Mouse (Mus musculus) T-cell, adult 2 months (primary cell): ENCODE measurements around the gene Gnao1.
A peak's percentile ranks its signal among the peaks of the same experiment; 100 is the strongest.

ENCODE experiments used
- DNase-seq: peaks from one replicate; pipeline ENCODE4 v3.0.0; 2022; ENCODE audit warnings: low spot score

The Gnao1 gene

DNA sequence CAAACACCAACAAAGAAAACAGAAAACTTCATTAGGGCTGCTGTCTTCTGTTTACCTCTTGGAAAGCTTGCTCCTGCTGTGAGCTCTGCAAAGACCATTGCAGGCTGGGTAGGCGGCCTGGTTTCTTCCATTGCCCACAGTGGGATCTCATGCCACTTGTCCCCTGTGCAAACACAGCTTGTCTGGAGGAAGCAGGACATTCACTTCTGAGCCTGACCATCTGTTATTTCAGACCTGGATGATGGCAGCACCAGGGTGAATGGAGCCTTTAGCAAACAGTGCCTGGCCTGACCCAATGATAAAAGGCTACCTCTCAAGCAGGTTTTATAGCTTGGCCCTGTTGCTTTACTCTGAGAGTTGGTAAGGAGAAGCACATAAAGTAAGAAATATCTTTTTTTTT, 35.4 kb downstream of the Gnao1 start:
- no peak for DNase-seq

DNA sequence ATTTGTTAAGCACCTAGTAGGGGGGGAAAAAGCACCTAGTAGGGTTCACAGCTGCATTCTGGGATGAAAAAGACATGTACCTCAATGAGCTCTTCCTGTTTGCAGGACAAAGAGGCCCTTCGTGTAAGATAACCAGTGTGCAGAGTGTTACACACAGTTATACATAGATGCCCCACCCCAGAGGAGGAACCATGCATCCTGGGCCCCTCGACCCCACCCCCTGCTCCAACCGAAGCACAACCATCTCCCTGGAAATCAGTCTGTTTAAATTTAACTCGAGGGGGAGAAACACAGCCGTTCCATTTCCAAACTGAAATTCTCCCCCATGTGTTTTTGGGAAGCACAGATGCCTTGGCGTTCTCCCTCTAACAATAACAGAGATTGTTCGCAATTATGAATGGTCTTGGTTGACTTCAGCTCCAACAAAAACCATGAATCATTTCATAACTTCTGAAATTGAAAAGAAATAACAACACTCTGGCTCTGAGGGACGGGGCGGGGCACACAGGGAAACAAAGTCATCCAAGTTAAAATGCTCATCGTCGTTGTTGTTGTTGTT, 42.4 kb downstream of the Gnao1 start:
- DNase-seq: no peak

DNA sequence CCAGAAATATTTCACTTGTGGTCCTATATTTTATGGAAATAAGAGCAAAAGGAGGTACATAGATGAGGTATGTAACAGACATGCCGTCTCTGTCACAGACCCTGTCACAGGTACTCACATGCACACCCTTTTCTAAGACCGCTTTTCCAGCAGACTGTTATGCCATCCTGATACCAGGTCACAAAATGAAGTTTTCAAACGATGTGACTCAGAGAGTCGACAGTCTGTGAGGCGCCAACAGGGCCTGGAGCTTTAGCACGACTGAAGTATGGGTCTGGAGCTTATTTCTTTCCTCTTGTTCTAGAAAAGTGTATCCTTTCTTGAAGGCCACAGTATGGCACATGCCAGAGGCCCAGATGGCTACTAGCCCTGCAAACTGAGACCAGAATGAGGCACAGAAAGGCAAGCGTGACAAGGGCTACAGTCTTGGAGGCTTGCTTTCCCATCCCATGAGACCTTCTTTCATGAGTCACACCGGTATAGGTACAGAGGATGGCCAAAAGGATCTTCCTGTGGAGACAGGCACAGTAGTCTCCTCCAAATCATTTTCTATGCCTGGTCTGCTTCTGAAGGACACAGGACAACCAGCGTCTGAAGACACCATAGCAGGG, 43.2 kb downstream of the Gnao1 start:
- no peak for DNase-seq

DNA sequence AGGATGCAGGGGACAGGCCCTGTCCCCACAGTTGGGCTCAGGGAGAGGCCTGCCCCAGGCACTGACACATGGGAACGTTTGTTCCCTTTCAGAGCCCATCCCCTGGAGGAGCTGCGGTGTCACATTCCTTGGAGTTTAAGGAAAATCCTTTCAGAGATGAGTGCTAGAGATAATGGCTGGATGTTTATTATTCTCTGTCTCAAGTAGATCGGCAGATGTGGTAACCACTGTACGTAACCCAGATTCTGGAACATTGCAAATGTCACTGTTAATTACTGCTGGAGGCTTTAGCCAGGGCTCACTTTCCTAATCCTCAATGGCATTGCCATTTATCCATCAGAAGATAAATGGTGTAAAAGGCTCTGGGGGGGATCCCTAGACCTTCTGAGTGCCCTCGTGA, 44.9 kb downstream of the Gnao1 start:
- DNase-seq: no peak

DNA sequence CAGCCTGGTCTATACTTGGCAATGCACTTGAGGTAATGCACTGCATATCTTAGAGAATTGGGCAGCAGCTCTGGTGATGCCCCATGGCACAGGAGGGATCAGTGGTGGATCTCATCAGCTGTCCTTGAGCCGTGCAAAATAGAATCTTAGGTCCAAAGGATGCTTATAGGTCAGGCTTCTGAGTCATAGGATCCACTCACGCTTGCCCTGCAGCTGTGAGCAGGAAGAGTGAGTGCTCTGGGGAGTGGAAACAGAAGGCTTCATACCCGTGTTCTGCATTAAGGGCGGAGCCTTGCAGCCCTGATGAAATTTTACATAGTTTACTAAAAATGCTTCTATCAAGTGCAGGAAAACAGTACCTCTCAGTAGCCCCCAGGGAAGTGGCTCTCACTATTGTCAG, 45.5 kb downstream of the Gnao1 start:
- DNase-seq: no peak

DNA sequence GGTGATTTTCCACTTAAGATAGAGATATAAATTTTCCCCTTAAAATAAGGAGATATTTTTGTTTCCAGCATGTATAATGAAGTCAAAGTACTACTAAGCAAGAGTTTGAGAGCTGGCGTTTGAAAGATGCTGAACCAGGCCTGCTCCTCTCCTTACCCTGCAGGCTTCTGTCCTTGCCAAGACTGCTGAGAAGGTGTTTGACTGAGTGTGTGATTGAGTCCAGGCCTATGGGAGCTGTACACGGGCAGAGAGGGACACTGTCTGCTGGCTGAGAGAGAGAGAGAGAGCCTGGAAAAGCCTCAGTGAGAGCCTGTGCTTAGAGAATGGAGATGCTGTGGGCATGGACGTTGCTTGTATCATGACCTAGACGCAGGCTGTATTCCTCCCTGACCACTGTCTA, 47.4 kb downstream of the Gnao1 start:
- no peak for DNase-seq

DNA sequence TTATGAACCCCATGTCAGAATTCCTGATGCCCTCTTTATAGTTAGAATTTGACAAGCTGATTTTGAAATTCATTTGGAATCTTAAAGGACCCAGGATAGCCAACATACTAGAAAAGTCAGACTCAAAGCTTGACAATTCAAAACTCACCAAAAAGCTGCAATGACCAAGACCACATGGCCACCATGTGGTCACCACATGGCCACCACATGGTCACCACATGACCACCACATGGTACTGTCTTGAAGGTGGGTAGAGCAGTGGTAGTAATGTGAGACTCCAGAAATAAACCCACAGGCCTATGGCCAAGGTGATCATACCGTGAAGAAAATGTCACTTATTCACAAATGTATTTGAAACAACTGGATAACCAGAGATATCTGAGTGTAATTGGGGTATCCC, 48.5 kb downstream of the Gnao1 start:
- no peak for DNase-seq

DNA sequence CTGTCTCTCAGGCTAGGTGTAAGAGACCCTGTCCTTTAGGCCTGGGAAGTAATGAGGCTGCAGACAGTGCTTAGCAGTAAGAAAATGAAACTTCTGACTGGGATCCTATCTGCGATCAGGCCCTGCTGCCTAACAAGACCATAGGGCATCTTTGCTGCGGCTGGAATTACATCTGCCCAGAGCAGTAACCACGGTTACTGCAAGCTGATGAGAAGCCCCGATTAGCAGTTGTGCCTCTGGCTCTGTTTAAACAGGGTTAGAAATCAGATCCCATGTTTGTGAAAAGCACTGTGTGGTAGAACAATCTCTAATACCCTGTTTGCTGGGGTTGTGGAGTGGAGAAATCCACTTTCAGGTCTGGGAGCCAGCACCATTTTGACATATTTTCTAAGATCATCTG, 50.3 kb downstream of the Gnao1 start:
- no peak for DNase-seq

DNA sequence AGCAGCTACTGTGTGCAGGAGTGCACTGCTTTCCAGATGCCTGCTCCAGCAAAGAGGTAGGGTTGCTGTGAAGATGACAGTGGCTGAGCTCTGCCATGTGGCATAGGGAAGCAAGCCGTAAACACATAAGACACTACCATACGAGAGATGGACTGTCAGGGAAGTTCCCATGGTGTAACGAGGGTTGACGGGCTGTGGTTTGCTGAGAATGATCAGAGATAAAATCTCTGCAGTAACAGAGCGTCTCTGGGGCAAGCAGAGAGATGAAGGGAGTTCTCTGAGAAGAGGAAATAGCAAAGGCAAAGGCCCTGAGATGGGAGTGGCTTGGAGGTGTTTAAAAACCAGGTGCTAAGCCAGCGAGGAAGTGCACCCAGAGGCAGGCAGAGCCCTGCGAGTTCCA, 54.3 kb downstream of the Gnao1 start:
- DNase-seq: peak; percentile 71

DNA sequence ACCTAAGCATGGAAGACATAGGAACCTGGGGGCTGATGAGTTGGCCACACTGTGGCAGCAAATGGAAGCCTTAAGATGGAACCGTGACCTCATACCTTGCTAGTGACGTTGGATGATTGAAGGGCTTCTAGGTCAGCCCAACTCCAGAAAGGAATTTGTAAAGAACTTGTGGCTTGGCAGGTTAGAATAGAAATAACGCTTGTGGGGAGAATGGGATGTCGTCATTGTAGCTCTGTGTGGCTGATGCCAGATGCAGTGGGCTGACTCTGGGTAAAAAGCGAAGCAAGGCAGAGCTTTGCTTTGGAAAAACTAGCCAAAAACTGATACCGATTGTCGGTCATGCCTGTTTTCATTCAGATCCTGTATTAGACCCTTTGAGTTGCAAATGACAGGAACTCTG, 56.5 kb downstream of the Gnao1 start:
- DNase-seq: no peak

DNA sequence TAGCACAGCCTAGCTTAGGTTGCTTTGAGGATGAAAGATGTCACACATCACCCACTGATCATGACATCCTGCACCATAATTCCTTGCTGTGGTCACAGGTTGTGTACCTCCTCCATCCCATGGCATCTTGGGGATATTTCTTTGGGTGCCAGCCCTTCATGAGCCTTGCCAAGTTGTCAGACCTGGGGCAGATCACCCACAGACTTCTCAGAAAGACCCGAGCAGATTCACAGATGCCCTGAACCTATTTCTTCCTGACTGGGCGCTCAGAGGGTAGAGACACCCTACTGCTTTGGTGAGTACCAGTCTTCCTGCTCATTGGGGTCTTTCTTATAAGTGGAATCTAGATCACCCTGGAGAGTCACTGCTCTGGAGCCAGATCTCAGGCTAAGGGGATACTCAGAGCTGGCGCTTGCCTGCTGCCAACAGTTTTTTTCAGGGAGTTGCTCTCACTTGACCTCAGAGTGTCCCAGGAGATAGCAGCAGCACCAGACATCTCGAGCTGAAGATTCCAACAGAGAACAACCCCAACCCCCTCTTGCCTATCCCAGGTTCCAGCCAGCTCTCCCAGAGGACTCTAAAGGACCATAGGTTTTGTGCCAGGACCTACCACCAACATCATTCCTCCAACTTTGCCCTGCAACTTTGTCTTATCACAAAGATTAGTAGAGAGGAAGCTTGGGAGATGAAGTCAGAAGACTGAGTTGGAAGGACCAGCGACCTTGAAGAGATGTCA, 58.9 kb downstream of the Gnao1 start:
- DNase-seq: no peak

DNA sequence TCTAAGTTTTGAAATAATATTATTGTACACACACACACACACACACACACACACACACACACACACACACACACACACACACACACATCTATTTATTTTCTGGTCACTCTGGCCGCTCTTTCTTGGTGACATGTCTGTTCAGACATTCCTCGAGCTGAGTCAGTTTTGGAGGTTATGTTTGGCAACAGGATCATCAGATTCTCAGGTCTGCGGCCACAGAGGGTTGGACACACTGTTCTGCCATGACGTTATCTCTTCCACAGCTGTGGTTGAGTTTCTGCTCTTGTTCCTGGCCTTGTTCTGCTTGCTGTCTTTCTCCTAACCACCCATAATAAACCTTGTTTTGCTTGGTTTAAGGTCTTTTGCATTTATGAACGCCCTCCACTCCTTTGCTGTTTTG, 61.5 kb downstream of the Gnao1 start:
- no peak for DNase-seq

DNA sequence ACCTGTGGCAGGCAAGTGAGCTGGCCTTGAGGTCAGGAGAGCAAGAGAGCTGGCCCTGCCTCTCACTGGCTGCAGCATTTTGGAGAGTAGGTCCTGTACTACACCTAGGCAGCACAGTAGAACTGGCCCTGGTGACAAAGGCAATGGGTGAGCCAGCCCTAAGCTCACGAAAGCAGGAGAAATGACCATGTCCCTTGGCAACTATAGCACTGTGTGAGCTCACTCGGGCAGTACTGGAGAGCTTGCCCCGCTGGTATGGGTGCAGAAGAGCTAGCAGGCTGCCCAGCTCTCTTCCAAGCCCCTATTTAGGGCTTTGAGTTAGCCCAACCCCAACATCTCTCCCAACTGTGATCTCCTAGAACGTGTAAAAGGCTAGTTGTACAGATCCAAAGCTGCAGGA, 68.6 kb downstream of the Gnao1 start:
- DNase-seq: no peak

DNA sequence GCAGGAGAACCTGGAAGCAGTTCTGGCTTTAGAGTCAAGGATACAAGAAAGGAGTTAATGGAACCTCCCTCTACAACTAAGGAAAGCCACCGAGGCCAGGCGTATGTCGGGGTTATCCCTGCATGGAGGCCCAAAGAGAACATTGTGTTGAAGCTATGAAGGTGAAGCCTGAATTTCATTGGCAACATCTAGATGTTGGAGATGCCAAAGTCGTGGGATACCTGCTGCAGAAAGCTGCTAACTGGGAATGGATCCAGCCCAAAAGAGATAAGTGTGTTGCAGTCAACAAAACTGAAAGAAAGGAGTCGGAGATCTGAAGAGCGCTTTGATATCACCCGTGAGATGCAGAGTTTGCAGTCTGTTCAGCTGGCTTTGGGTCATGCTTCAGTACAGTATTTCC, 70.2 kb downstream of the Gnao1 start:
- DNase-seq: no peak

DNA sequence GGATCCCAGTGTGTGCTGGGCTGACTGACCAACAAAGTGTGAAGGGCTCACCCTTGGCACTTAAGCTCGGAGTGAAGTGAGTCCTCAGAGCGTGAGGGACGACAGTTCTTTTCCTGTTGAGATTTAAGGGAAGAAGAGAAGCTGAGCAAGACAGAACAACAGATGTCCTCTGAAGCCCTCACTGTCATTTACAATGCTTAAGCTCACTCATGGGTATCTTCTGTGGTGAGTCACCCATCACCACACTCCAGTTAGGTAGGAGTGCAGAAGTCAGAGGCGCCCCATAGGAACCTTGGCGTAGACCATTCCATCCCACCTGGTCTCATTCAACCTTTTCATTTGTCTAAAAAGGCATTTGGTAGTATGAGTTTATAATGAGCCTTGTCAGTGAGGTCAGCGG, 71.6 kb downstream of the Gnao1 start:
- no peak for DNase-seq

DNA sequence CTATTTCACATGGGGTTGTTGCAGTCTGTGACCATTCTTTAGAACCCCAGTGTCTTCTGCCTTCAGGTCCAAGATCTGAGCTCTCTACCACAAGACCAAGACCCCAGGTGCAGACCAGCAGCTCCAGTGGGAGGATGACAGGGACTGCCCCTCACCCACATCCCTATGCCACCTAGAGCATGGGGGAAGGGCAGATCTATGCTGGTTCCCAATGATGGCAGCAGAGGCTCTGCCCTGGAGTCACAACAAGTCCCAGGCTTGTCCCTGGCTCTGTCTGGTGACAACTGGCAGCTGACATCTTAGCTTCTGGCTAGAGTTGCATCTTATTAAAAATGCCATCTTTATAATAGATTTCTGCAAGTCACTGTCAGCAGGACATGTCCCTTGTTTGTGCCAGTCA, 73.5 kb downstream of the Gnao1 start:
- DNase-seq: no peak

DNA sequence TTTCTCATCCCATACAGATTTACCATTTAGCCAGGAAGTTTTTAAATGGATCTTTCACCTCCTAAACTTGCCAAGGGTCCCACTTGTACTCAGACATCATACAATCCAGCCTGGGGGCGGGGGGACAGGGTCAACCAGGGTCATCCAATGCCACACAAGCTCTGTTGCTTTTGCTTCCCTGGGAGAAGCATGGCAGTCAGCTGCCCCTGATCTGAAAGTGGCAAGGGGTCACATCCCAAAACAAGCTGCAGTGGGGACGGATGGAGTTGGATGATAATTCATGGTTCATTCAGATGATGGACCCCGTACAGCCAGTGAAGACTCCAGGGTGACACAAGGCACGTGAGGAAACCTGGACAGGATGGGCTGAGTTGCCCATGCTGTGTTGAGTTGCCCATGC, 74.0 kb downstream of the Gnao1 start:
- no peak for DNase-seq

DNA sequence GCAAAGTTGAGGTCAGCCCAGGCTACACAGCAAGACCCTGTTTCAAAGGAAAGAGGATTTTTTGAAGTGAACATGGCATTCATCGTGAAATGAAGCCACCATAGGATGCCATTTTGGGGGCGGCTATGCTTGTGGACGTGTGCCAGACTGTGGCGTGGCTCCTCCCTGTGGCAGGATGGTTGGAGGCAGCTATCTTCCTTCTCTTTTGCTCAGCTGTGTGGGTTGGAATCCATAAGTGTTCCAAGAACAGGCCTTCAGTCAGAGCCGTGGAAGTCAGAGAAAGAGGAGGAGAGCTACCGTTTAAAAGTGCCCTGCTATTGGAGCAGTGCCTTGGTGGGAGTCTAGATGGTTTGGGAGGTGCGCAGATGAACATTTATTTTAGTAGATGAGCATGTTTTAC, 74.5 kb downstream of the Gnao1 start:
- DNase-seq: no peak

DNA sequence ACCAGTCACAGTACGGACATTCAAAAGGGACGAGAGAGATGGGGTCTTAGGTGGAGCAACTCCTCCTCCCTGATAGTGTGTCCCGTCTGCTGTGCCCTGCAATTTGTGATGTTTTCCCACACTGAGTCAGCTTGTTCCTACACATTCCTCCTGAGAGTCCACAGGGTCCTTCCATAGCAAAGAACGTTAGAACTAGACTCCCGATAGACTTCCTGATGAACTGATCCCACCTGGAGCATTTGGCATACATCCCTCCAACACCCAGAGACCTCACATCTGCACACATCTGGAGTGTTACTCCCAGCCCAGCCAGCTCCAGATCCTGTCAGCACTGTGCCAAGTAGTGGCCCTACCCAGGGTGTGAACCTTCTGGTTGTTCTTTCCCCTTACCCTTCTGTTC, 76.4 kb downstream of the Gnao1 start:
- DNase-seq: no peak

DNA sequence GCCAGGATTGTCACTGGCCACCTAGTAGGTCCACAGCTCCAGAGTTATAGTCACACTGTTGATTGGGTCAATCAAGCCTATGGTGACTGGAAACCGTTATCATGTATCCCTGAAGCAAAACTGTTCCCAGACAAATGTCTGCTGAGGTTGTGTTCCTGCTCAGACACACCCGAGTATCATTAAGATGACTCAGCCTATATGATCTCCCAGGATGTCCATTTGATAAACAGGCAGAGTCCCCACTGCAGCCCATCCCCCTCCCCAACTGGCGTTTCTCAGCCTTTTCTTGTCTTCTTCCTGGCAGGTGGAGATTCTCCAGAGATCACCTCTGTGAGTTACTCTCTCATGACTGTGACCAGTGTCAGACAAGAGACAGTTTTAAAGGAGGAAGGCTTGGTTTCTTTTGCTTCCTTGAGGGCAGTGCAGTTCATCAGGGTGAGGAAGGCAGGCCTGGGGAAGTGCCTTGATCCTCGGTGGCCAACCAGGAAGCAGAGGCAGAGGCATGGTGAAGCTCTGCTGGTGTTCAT, 78.4 kb downstream of the Gnao1 start:
- no peak for DNase-seq

DNA sequence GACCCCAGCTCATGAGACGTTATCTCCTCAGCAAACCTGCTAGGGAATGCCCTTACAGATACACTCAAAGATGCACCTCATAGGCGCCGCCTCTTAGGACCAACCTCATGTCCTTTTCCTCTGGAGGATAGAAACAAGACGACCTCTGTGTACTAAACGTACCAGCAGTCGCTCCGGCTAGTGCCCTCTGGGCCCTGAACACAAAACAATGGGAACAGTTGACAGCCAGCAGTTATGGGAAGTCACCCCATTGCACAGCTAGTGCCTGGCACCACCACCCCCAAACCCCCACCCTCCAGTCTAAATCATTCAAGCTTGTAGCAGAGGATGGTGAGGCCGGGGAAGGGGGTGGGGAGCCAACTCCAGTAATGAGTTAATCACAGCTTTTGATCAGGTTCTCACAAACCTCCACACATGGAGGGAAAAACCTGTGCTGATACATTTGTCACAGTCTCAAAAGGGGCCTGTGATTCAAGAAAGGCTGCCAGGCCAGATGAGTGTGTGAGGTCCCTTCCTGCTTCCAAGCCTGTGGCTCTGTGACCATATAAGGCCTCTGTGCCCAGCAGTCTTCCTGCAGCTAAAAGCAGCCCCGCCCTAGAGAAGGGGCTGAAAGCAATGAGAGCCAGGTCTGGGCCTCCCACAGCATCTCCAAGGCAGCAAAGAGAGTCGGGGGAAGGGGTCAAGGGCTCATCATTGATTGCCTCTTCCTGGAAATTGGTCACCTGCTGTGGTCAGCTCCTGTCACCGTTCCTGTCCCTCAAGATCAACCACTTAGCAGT, 79.1 kb downstream of the Gnao1 start:
- no peak for DNase-seq

DNA sequence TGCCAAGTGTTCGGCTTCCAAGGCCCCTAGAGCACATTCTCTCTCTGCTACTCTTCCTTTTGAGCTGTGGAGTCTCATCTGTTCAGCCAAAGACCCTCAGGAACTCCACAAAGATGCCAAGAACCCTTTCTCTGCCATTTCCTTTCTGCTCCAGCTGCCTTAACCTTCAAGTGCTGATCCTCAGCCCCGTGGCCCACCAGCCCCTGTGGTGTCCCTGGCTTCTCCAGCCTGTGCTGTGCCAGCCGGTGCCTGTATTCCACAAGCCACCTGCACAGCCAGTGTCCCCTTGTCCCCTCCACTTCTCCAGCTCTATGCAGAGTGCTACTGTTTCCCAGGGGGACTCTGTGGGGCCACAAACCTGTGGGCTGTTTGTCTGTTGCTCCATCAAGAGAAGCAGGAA, 83.8 kb downstream of the Gnao1 start:
- no peak for DNase-seq
